Mouse (Mus musculus) CD4-positive helper T cell, adult 2 months (primary cell): ENCODE measurements around the gene Ssh1.

Source experiments
- DNase-seq: peaks from one replicate; pipeline ENCODE4 v3.0.0-alpha.2; 2012; ENCODE audit warnings: low read depth, missing footprints, low spot score

Gene Ssh1

GRCm38 (mm10) chr5:113892005-113892404 is 101.7 kb downstream of the Ssh1 start:
- DNase-seq, result no peak

- no peak for DNase-seq
These were observed 102.8 kb downstream of the Ssh1 start for GRCm38 (mm10) chr5:113890874-113891273.

GRCm38 (mm10) chr5:113889912-113890311 is 103.8 kb downstream of the Ssh1 start:
- DNase-seq, result no peak

GRCm38 (mm10) chr5:113889181-113889906 is 104.3 kb downstream of the Ssh1 start:
- DNase-seq, result no peak

- DNase-seq, result no peak
These were observed 105.4 kb downstream of the Ssh1 start for GRCm38 (mm10) chr5:113888186-113888795.

- DNase-seq, result no peak
These were observed 106.6 kb downstream of the Ssh1 start for GRCm38 (mm10) chr5:113887132-113887531.
